Mouse (Mus musculus) heart, embryonic 12.5 days (tissue): ENCODE measurements around the gene 4430402I18Rik. TPM values are rescaled to one million over a fixed set of nuclear protein-coding genes. Genes with fewer than 3 reads are reported as not detected.

Source experiments
- ATAC-seq: fragments of 200-750 bp; cut with Nextera tagmentation; 2 replicates; pipeline ENCODE4 v1.8.0; 2017; ENCODE audit warnings: moderate TSS enrichment, moderate library complexity; ENCODE audit not compliant: insufficient number of reproducible peaks, low FRiP score
- H3K27ac ChIP-seq: fragments of 300-500 bp; sonication (generic); 2 replicates; pipeline ENCODE4 v1.5.1; 2016; ENCODE audit warnings: mild to moderate bottlenecking, moderate library complexity; ENCODE audit not compliant: poor library complexity, severe bottlenecking
- H3K27me3 ChIP-seq: fragments of 300-500 bp; sonication (generic); replicated peaks from 2 replicates; pipeline ENCODE4 v1.6.1; 2016; ENCODE audit warnings: mild to moderate bottlenecking, moderate library complexity
- H3K36me3 ChIP-seq: fragments of 300-500 bp; sonication (generic); 2 replicates; pipeline ENCODE4 v1.6.1; 2016; ENCODE audit warnings: mild to moderate bottlenecking, moderate library complexity
- H3K4me1 ChIP-seq: fragments of 300-500 bp; sonication (generic); replicated peaks from 2 replicates; pipeline ENCODE4 v1.6.1; 2016; ENCODE audit warnings: mild to moderate bottlenecking
- H3K4me2 ChIP-seq: fragments of 300-500 bp; sonication (generic); 2 replicates; pipeline ENCODE4 v1.6.1; 2016; ENCODE audit warnings: mild to moderate bottlenecking, moderate library complexity
- H3K4me3 ChIP-seq: fragments of 300-500 bp; sonication (generic); 2 replicates; pipeline ENCODE4 v1.5.1; 2016; ENCODE audit warnings: mild to moderate bottlenecking
- H3K9ac ChIP-seq: fragments of 300-500 bp; sonication (generic); 2 replicates; pipeline ENCODE4 v1.6.1; 2016; ENCODE audit warnings: mild to moderate bottlenecking, moderate library complexity
- H3K9me3 ChIP-seq: fragments of 300-500 bp; sonication (generic); replicated peaks from 2 replicates; pipeline ENCODE4 v1.6.1; 2016; ENCODE audit warnings: mild to moderate bottlenecking, moderate library complexity
- WGBS: fragments of 180-500 bp; shearing (Covaris S2); methylation state at CpG from one replicate; pipeline ENCODE4 v1.1.7; 2016; 5-methylcytosine and 5-hydroxymethylcytosine counted together
- polyA plus RNA-seq: library from polyadenylated mRNA; unstranded; fragments of >200 nt; fragmentation: Nextera tagmentation; extraction: Ambion mirVana; gene quantifications from 2 replicates; pipeline ENCODE4 v1.2.1, GENCODE M21; 2016

4430402I18Rik gene
- polyA plus RNA-seq, 1 experiment from 2014 or later, result 6.0 TPM

DNA sequence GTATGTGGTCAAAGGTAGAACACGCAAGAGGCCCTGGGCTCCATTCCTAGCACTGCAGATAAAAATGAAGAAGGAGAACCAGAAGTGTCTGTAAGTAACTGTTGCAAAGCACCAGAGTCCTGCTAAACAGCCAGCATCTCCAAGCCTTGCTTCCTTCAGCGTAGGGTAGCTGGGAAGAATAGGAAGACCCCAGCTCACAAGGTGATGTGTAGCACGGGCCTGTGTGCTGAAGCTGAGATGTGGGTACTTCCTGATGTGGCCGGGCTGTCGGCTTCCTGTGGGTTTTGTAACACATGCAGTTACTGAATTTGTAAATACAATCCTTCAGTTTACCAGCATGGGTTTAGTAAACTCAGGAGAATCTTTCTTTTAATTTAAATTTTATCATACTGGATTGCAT is 27.8 kb upstream of the 4430402I18Rik start:
- Histone ChIP-seq H3K9ac (no peak overlapping the region), H3K4me3 (no peak overlapping the region), H3K27ac (no peak overlapping the region), H3K4me2 (no peak overlapping the region), H3K4me1 (peaks cover 9% of the 10 kb centered on the region), H3K27me3 (no peaks in the 10 kb centered on the region), H3K9me3 (no peaks in the 10 kb centered on the region), H3K36me3 (peaks cover 42% of the 10 kb centered on the region)
- ATAC-seq, result no peak
- WGBS, result 92% methylated on average over 5 of the region's 5 CpGs

GRCm38 (mm10) chr19:28994870-28995269 is 27.3 kb upstream of the 4430402I18Rik start:
- Histone ChIP-seq H3K4me3 (no peak overlapping the region), H3K4me1 (peaks cover 9% of the 10 kb centered on the region), H3K4me2 (no peak overlapping the region), H3K36me3 (peaks cover 37% of the 10 kb centered on the region), H3K27me3 (no peaks in the 10 kb centered on the region), H3K27ac (no peak overlapping the region), H3K9me3 (no peaks in the 10 kb centered on the region), H3K9ac (no peak overlapping the region)
- no peak for ATAC-seq
- 87% methylated on average over 7 of the region's 7 CpGs for WGBS

DNA sequence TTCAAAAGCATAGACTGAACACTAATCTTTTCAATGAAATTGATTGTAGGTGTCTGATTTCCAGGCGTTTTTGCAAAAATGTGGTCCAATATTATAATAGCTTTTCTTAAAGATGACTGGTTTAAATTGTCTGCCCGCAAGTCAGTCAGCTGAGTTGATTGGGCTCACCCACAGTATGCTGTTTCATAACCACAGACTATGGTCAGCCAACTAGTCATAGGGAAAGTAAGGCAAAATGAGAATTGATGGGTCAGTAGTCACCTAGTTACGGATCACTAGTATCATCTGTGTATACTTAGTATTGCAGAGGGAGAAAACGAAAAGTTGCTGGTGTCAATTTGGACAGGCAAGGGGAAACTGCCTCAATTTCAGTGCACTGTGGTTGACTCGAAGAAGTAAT is 23.8 kb upstream of the 4430402I18Rik start:
- Histone ChIP-seq H3K27me3 (no peaks in the 10 kb centered on the region), H3K4me3 (peak overlapping the region; percentile 83), H3K9ac (peak overlapping the region; percentile 85), H3K36me3 (peaks cover 25% of the 10 kb centered on the region), H3K9me3 (no peaks in the 10 kb centered on the region), H3K4me2 (peak overlapping the region; percentile 70), H3K27ac (peak overlapping the region; percentile 84; the same call in 1 of the 2 replicates), H3K4me1 (peaks cover 14% of the 10 kb centered on the region)
- 71% methylated on average over 5 of the region's 5 CpGs for WGBS
- no peak for ATAC-seq

DNA sequence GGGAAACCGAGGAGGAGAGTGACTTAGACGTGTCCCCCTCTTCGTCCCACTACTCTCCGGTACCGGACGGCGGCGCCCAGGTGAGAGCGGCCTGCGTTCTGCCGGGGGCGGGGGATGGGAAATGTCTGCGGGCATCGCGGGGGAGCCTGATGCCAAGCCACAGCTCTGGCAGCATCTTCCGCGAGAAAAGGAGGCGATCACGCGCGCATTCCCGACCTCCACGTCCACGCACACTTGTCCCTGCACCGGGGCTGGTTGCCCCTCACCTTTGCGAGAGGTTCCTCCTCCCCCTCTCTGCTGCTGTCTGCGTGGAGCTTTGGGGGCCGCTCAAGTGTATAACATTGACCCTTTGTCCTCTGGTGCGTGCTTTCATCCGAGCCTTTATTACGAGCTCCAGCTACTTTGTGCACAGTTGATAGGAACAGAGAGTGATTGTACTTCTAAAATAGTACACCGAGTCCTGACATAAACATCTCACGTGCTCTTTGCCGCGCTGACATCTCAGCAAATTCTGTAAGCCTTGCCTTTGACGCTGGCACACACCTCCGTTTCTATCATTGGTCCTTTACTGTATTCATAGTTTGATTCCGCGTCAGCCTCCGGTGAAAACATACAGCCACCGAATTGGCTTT is 23.1 kb upstream of the 4430402I18Rik start:
- Histone ChIP-seq H3K4me1 (peaks cover 14% of the 10 kb centered on the region), H3K27me3 (no peaks in the 10 kb centered on the region), H3K4me2 (peak overlapping the region; percentile 70), H3K9ac (peak overlapping the region; percentile 85), H3K27ac (peak overlapping the region; percentile 84), H3K4me3 (peak overlapping the region; percentile 83), H3K36me3 (peaks cover 23% of the 10 kb centered on the region), H3K9me3 (no peaks in the 10 kb centered on the region)
- whole genome bisulfite sequencing, result under 1% methylated on average over 40 of the region's 41 CpGs
- ATAC-seq, result peak; percentile 43

DNA sequence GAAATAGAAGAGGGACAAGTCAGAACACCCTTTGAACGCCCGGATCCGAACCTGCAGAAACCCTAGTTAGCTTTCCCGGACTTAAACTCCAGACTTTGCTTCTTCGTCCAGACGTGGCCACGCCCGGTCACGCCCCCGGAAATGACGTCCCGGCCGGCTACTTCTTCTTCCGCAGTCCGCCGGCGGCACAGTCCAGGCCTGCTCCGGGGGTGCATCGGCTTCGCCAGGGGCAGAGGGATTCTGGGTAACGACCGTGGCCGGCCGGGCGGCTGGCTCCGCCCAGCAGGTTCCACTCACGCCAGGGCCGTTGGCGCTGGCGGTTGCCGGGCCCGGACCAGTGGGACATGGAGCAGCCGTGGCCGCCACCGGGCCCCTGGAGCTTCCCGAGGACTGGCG is 22.6 kb upstream of the 4430402I18Rik start, which contains the start of gene Cdc37l1:
TSS of gene Cdc37l1 (plus strand) at position 159 of the 396 bp plus-strand sequence.
- H3K4me2 ChIP-seq, result peak within 1 kb of the TSS; percentile 70
- H3K36me3 ChIP-seq, result peaks cover 17% of the 10 kb centered on the region
- H3K4me1 ChIP-seq, result peaks cover 14% of the 10 kb centered on the region
- under 1% methylated on average over 37 of the region's 37 CpGs for WGBS
- no peaks in the 10 kb centered on the region for H3K9me3 ChIP-seq
- H3K9ac ChIP-seq, result peak within 1 kb of the TSS; percentile 85
- peak; percentile 98 for ATAC-seq
- H3K27ac ChIP-seq, result peak within 1 kb of the TSS; percentile 84
- H3K27me3 ChIP-seq, result no peaks in the 10 kb centered on the region
- peak within 1 kb of the TSS; percentile 83 for H3K4me3 ChIP-seq

DNA sequence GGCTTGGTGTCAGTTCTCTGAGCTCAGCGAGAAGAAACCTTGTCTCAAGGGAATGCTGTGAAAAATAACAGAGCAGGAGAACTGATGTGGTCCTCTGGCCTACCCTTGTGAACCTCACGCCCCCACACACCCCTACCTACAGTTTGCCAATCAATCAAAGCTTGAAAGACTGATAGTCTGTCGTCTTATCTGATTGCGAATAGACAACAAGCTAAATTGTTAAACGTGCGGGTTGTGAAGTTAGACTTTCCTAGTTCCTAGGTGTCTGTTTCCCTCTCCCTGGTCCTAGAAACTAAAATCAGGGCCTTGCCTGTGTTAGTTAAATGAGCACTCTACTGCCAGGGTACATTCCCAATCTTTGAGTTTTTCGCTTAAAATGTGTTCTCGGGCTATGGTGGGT is 21.9 kb upstream of the 4430402I18Rik start:
- no peak for ATAC-seq
- Histone ChIP-seq H3K9me3 (no peaks in the 10 kb centered on the region), H3K9ac (peak overlapping the region; percentile 85), H3K27me3 (no peaks in the 10 kb centered on the region), H3K4me2 (peak overlapping the region; percentile 70), H3K36me3 (peaks cover 11% of the 10 kb centered on the region), H3K4me3 (peak overlapping the region; percentile 83), H3K4me1 (peaks cover 14% of the 10 kb centered on the region), H3K27ac (peak overlapping the region; percentile 84)
- 48% methylated on average over 8 of the region's 8 CpGs for WGBS

DNA sequence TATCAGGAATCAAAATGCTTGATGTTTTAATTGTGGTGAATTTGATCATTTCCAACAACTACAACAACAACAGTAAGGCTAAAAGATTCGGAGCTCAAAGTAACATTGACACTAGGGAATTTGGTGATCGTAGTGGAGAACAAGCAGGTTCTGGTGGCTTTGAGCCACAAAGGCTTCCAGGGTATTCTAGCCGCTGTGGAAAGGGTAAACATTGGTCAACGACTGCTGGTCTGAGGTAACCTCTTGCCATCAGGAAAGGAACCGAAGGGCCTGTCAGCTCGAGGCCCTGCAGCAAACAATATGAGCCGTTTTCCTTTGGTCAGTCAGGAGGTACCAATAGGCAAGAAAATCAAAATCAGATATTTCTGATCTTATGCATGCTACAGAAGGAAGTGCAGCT is 15.0 kb upstream of the 4430402I18Rik start:
- Histone ChIP-seq H3K4me3 (no peak overlapping the region), H3K27ac (no peak overlapping the region), H3K9ac (no peak overlapping the region), H3K27me3 (no peaks in the 10 kb centered on the region), H3K36me3 (no peaks in the 10 kb centered on the region), H3K9me3 (no peaks in the 10 kb centered on the region), H3K4me2 (no peak overlapping the region), H3K4me1 (no peaks in the 10 kb centered on the region)
- WGBS, result 72% methylated on average over 7 of the region's 7 CpGs
- ATAC-seq, result no peak

DNA sequence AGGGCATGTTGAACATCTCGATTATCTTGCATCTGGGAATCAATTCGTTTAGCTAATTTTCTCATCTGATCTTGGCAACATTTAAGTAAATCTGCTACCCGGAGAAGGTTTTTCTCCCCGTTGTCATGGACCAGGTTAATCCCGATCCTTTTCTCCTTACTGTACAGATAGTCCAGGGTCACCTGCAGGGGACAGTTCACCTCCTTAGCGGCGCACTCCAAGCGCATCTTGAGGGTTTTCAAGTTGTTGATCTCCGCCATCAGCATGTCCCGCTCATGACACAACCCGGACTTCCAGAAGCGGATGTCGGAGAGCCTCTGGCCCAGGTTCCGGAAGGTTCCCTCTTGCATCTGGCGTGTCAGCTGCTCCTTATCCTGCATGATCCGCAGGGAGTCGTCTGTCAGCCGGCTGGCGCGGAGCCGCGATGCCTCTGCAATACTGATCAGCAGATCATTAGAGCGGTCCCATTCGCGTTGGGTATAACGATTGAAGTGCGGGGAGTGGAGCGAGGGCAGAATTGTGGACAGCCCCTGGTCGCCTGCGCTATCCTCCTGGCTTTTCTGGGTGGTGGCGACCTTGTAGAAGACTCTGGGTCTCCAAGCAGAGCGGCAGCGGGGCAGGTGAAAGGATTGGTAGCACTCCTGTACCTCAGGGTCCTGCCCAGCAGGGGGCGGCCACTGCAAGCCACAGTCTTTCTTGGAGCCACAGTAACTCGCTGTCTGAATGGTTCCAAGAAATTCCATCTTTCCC is 7.4 kb upstream of the 4430402I18Rik start:
- Histone ChIP-seq H3K4me2 (peak overlapping the region; percentile 85), H3K27me3 (peaks cover 4% of the 10 kb centered on the region; the same call in 1 of the 2 replicates), H3K27ac (no peak overlapping the region), H3K36me3 (no peaks in the 10 kb centered on the region), H3K4me3 (peak overlapping the region; percentile 47), H3K9ac (peak overlapping the region; percentile 66), H3K9me3 (no peaks in the 10 kb centered on the region), H3K4me1 (peaks cover 7% of the 10 kb centered on the region; the same call in 1 of the 2 replicates)
- WGBS, result 16% methylated on average over 35 of the region's 35 CpGs
- no peak for ATAC-seq

DNA sequence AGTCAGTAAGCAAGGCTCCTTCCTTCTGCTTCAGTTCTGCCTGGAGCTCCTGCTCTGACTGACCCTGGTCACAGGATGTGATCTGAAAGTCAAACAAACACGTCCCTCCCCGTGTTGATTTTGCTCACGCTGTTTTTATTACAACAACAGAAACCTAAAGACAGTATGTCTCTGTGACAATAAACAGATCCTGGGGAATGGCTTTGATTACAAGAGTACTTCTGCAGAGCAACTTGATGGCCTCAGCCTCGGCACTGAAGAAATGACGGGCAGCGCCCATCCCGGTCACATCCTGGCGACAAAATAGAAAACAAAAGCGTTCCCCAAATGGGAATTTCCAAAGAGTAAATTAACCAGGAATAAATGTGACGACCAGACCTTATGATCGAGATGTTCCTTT is 2.7 kb upstream of the 4430402I18Rik start:
- no peak overlapping the region for H3K9ac ChIP-seq
- H3K4me1 ChIP-seq, result peaks cover 19% of the 10 kb centered on the region
- H3K4me2 ChIP-seq, result no peak overlapping the region; the same call in 1 of the 2 replicates
- peaks cover 4% of the 10 kb centered on the region; the same call in 1 of the 2 replicates for H3K27me3 ChIP-seq
- ATAC-seq, result no peak
- no peaks in the 10 kb centered on the region for H3K9me3 ChIP-seq
- no peak overlapping the region for H3K4me3 ChIP-seq
- no peak overlapping the region for H3K27ac ChIP-seq
- 51% methylated on average over 11 of the region's 11 CpGs for WGBS
- no peaks in the 10 kb centered on the region for H3K36me3 ChIP-seq

- H3K27ac ChIP-seq, result no peak overlapping the region
- H3K9me3 ChIP-seq, result no peaks in the 10 kb centered on the region
- no peaks in the 10 kb centered on the region for H3K27me3 ChIP-seq
- H3K36me3 ChIP-seq, result no peaks in the 10 kb centered on the region
- no peak overlapping the region for H3K9ac ChIP-seq
- WGBS, result 75% methylated on average over 5 of the region's 5 CpGs
- no peak overlapping the region for H3K4me3 ChIP-seq
- no peak for ATAC-seq
- H3K4me2 ChIP-seq, result no peak overlapping the region
- H3K4me1 ChIP-seq, result peaks cover 21% of the 10 kb centered on the region
Observed at GRCm38 (mm10) chr19:28969231-28969630, 1.6 kb upstream of the 4430402I18Rik start.

DNA sequence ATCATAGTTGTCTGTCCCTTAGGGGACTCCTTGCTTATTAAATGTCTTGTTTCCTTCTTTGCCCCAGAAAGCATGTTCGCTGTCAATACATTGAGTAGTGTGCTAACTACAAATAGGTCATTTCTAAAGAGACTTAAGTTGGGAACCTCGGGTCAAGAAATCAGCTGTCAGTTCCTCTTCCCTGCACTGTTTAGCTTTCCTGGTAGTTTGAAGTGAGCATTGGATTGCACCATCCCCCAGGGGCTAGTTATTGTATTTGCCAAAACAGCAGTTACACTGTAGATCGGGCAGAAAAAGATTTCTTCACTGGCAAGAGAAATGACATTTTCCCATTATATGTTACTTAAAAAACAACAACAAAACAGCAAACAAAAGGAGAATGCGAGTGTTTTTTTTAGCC is 578 bp upstream of the 4430402I18Rik start:
- Histone ChIP-seq H3K27me3 (no peaks in the 10 kb centered on the region), H3K9ac (no peak overlapping the region), H3K9me3 (no peaks in the 10 kb centered on the region), H3K4me3 (no peak overlapping the region), H3K4me1 (peaks cover 24% of the 10 kb centered on the region), H3K27ac (no peak overlapping the region), H3K4me2 (no peak overlapping the region), H3K36me3 (no peaks in the 10 kb centered on the region)
- ATAC-seq, result no peak
- 71% methylated on average over 4 of the region's 4 CpGs for whole genome bisulfite sequencing
